Mouse (Mus musculus): Measurements from ENCODE around the gene Slc22a14. TPM values are rescaled to one million over a fixed set of nuclear protein-coding genes. Genes with fewer than 3 reads are reported as not detected.

Slc22a14 gene
- polyA plus RNA-seq, 1 experiment from 2014 or later: not detected

- ATAC-seq: peak; percentile 48
- Histone ChIP-seq H3K4me1 (ENCODE audit: insufficient read depth, low read depth, low read length) (peaks cover 8% of the 10 kb centered on the region; the same call in 1 of the 2 replicates), H3K36me3 (ENCODE audit: insufficient read depth, low read length) (no peaks in the 10 kb centered on the region), H3K9me3 (ENCODE audit: low read length) (no peaks in the 10 kb centered on the region), H3K4me2 (replicated peaks; ENCODE audit: low read depth, low read length) (peak overlapping the region; percentile 98), H3K27ac (ENCODE audit: low read length) (peak overlapping the region; percentile 99), H3K27me3 (replicated peaks; ENCODE audit: insufficient read depth, low read length) (no peaks in the 10 kb centered on the region), H3K9ac (replicated peaks; ENCODE audit: low read depth) (peak overlapping the region; percentile 96), H3K4me3 (ENCODE audit: low read depth, low read length) (peak overlapping the region; percentile 98)
- peak; percentile 64 for DNase-seq (ENCODE audit: low spot score)
- WGBS: under 1% methylated on average over 76 of the region's 127 CpGs
- no peak for TF ChIP-seq EP300 (IDR thresholded peaks at IDR 0.05)
- TF ChIP-seq CTCF (IDR thresholded peaks at IDR 0.05): no peak
Measured at GRCm38 (mm10) chr9:119402253-119403235, 37.2 kb upstream of the Slc22a14 start.

- 1% methylated on average over 24 of the region's 32 CpGs for WGBS
Measured at GRCm38 (mm10) chr9:119401801-119402214, 36.5 kb upstream of the Slc22a14 start, which contains the start of gene Acvr2b. TSS of gene Acvr2b (plus strand) at chr9:119402118.

GRCm38 (mm10) chr9:119401351-119401750 is 36.0 kb upstream of the Slc22a14 start:
- peak overlapping the region; percentile 99 for H3K27ac ChIP-seq (ENCODE audit: low read length)
- 3% methylated on average over 7 of the region's 7 CpGs for WGBS
- H3K4me1 ChIP-seq (ENCODE audit: insufficient read depth, low read depth, low read length): peaks cover 8% of the 10 kb centered on the region; the same call in 1 of the 2 replicates

More at GRCm38 (mm10) chr9:119401801-119402214, 36.5 kb upstream of the Slc22a14 start, which contains the start of gene Acvr2b:
- TF ChIP-seq EP300 (IDR thresholded peaks at IDR 0.05): no peak
- peak; percentile 72 for TF ChIP-seq CTCF (IDR thresholded peaks at IDR 0.05)
- H3K4me3 ChIP-seq (ENCODE audit: low read depth, low read length): peak within 1 kb of the TSS; percentile 98
- peak within 1 kb of the TSS; percentile 96 for H3K9ac ChIP-seq (replicated peaks; ENCODE audit: low read depth)
- H3K4me1 ChIP-seq (ENCODE audit: insufficient read depth, low read depth, low read length): peaks cover 8% of the 10 kb centered on the region; the same call in 1 of the 2 replicates
- H3K27me3 ChIP-seq (replicated peaks; ENCODE audit: insufficient read depth, low read length): no peaks in the 10 kb centered on the region
- no peaks in the 10 kb centered on the region for H3K9me3 ChIP-seq (ENCODE audit: low read length)
- peak; percentile 97 for ATAC-seq
- peak; percentile 98 for DNase-seq (ENCODE audit: low spot score)
- H3K36me3 ChIP-seq (ENCODE audit: insufficient read depth, low read length): no peaks in the 10 kb centered on the region
- peak within 1 kb of the TSS; percentile 98 for H3K4me2 ChIP-seq (replicated peaks; ENCODE audit: low read depth, low read length)
- H3K27ac ChIP-seq (ENCODE audit: low read length): peak within 1 kb of the TSS; percentile 99

GRCm38 (mm10) chr9:119394808-119395207 is 29.5 kb upstream of the Slc22a14 start:
- Histone ChIP-seq H3K27me3 (replicated peaks; ENCODE audit: insufficient read depth, low read length) (no peaks in the 10 kb centered on the region), H3K36me3 (ENCODE audit: insufficient read depth, low read length) (no peaks in the 10 kb centered on the region), H3K4me3 (ENCODE audit: low read depth, low read length) (no peak overlapping the region), H3K4me2 (replicated peaks; ENCODE audit: low read depth, low read length) (no peak overlapping the region), H3K27ac (ENCODE audit: low read length) (no peak overlapping the region), H3K9ac (replicated peaks; ENCODE audit: low read depth) (no peak overlapping the region), H3K4me1 (ENCODE audit: insufficient read depth, low read depth, low read length) (no peaks in the 10 kb centered on the region), H3K9me3 (ENCODE audit: low read length) (no peaks in the 10 kb centered on the region)
- 67% methylated on average over 1 of the region's 1 CpGs for WGBS
- no peak for DNase-seq (ENCODE audit: low spot score)
- TF ChIP-seq CTCF (IDR thresholded peaks at IDR 0.05) (no peak), EP300 (IDR thresholded peaks at IDR 0.05) (no peak)
- ATAC-seq: no peak

More at GRCm38 (mm10) chr9:119401351-119401750, 36.0 kb upstream of the Slc22a14 start:
- H3K36me3 ChIP-seq (ENCODE audit: insufficient read depth, low read length): no peaks in the 10 kb centered on the region
- ATAC-seq: peak; percentile 30
- H3K4me2 ChIP-seq (replicated peaks; ENCODE audit: low read depth, low read length): peak overlapping the region; percentile 98
- TF ChIP-seq EP300 (IDR thresholded peaks at IDR 0.05): no peak
- no peak for TF ChIP-seq CTCF (IDR thresholded peaks at IDR 0.05)
- H3K4me3 ChIP-seq (ENCODE audit: low read depth, low read length): peak overlapping the region; percentile 98
- H3K9ac ChIP-seq (replicated peaks; ENCODE audit: low read depth): peak overlapping the region; percentile 96; the same call in 1 of the 2 replicates
- peak; percentile 77 for DNase-seq (ENCODE audit: low spot score)
- H3K9me3 ChIP-seq (ENCODE audit: low read length): no peaks in the 10 kb centered on the region
- H3K27me3 ChIP-seq (replicated peaks; ENCODE audit: insufficient read depth, low read length): no peaks in the 10 kb centered on the region

- H3K4me2 ChIP-seq (replicated peaks; ENCODE audit: low read depth, low read length): no peak overlapping the region
- no peaks in the 10 kb centered on the region for H3K9me3 ChIP-seq (ENCODE audit: low read length)
- no peak overlapping the region for H3K4me3 ChIP-seq (ENCODE audit: low read depth, low read length)
- no peak overlapping the region for H3K9ac ChIP-seq (replicated peaks; ENCODE audit: low read depth)
- no peaks in the 10 kb centered on the region for H3K4me1 ChIP-seq (ENCODE audit: insufficient read depth, low read depth, low read length)
- WGBS: 95% methylated on average over 2 of the region's 2 CpGs
- H3K27me3 ChIP-seq (replicated peaks; ENCODE audit: insufficient read depth, low read length): no peaks in the 10 kb centered on the region
- no peaks in the 10 kb centered on the region for H3K36me3 ChIP-seq (ENCODE audit: insufficient read depth, low read length)
- no peak for TF ChIP-seq EP300 (IDR thresholded peaks at IDR 0.05)
- no peak for TF ChIP-seq CTCF (IDR thresholded peaks at IDR 0.05)
- no peak overlapping the region for H3K27ac ChIP-seq (ENCODE audit: low read length)
- DNase-seq (ENCODE audit: low spot score): no peak
- no peak for ATAC-seq
Measured at GRCm38 (mm10) chr9:119390214-119390613, 24.9 kb upstream of the Slc22a14 start.

- H3K9ac ChIP-seq (replicated peaks; ENCODE audit: low read depth): no peak overlapping the region
- no peaks in the 10 kb centered on the region for H3K27me3 ChIP-seq (replicated peaks; ENCODE audit: insufficient read depth, low read length)
- no peak for TF ChIP-seq EP300 (IDR thresholded peaks at IDR 0.05)
- H3K4me3 ChIP-seq (ENCODE audit: low read depth, low read length): no peak overlapping the region
- H3K4me1 ChIP-seq (ENCODE audit: insufficient read depth, low read depth, low read length): no peaks in the 10 kb centered on the region
- H3K9me3 ChIP-seq (ENCODE audit: low read length): no peaks in the 10 kb centered on the region
- no peak overlapping the region for H3K27ac ChIP-seq (ENCODE audit: low read length)
- 42% methylated on average over 5 of the region's 5 CpGs for WGBS
- ATAC-seq (no peak), DNase-seq (ENCODE audit: low spot score) (peak; percentile 13)
- no peak overlapping the region for H3K4me2 ChIP-seq (replicated peaks; ENCODE audit: low read depth, low read length)
- H3K36me3 ChIP-seq (ENCODE audit: insufficient read depth, low read length): no peaks in the 10 kb centered on the region
Measured at GRCm38 (mm10) chr9:119388956-119389355, 23.6 kb upstream of the Slc22a14 start.
